Mouse (Mus musculus): ENCODE data around the gene Arpp21.

DNA sequence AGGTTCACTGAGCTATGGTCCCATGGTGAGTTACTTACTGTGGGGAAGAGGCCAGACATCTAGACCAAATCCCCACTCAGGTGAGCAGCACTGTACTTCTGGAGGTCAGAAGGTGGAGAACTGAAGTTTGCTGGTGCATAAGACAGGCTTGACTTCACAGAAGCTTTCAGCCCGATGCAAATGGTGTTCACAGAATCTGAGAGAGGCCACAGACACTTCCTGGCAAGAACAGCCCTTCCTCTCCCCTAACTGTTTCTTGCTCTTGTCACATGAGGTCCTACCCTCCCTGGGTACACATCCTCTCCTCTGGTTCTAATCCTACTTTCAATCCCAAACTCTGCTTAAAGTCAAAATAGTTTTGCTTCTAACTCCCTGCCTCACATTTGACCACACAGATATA, 9.2 kb downstream of the Arpp21 start:
- no peak for TF ChIP-seq CTCF (IDR thresholded peaks at IDR 0.05; ENCODE audit: control insufficient read depth, insufficient read depth, low read length)
- no peak for TF ChIP-seq POLR2A (IDR thresholded peaks at IDR 0.05; ENCODE audit: borderline replicate concordance, control insufficient read depth, low read depth, low read length)
